Mouse (Mus musculus) spleen, adult 2 months (tissue): Measurements from ENCODE around the gene B3gntl1. TPM values are rescaled to one million over a fixed set of nuclear protein-coding genes. Genes with fewer than 3 reads are reported as not detected.

ENCODE experiments used
- DNase-seq, 2 experiments: peaks; one replicate each; pipeline versions ENCODE4 v3.0.0 to v3.0.0-alpha.2; 2012 to 2021; ENCODE audit warnings: low spot score in 2 of 2, low read depth in 1 of 2
- H3K27ac ChIP-seq: fragments of 200-500 bp; 2 replicates; pipeline ENCODE4 v1.5.1; 2012; ENCODE audit warnings: low read length, inconsistent platforms; ENCODE audit not compliant: insufficient read depth
- H3K27me3 ChIP-seq: fragments of 200-500 bp; 2 replicates; pipeline ENCODE4 v1.6.1; 2012; ENCODE audit warnings: mild to moderate bottlenecking, moderate library complexity, low read length, inconsistent platforms; ENCODE audit not compliant: control insufficient read depth, insufficient read depth
- H3K36me3 ChIP-seq: fragments of 200-500 bp; 2 replicates; pipeline ENCODE4 v1.6.1; 2012; ENCODE audit warnings: mild to moderate bottlenecking, low read length, inconsistent platforms; ENCODE audit not compliant: control insufficient read depth, insufficient read depth
- H3K4me1 ChIP-seq: fragments of 200-500 bp; 2 replicates; pipeline ENCODE4 v1.6.1; 2011; ENCODE audit warnings: inconsistent platforms; ENCODE audit not compliant: control insufficient read depth, insufficient read depth, insufficient read length
- H3K4me3 ChIP-seq: fragments of 200-500 bp; 2 replicates; pipeline ENCODE4 v1.5.1; 2011; ENCODE audit warnings: mild to moderate bottlenecking, inconsistent platforms; ENCODE audit not compliant: insufficient read depth, insufficient read length; ENCODE audit errors: extremely low read depth
- CTCF ChIP-seq: fragments of 200-500 bp; IDR thresholded peaks from 2 replicates; pipeline ENCODE4 v1.5.1; 2011; ENCODE audit warnings: mild to moderate bottlenecking, inconsistent platforms; ENCODE audit not compliant: insufficient read depth, insufficient read length, insufficient replicate concordance; ENCODE audit errors: extremely low read depth
- POLR2A ChIP-seq: fragments of 200-500 bp; IDR thresholded peaks from 2 replicates; pipeline ENCODE4 v1.6.1; 2011; ENCODE audit warnings: low read depth, low read length, inconsistent platforms
- WGBS: fragments of 180-500 bp; shearing (Covaris S2); methylation state at CpG from one replicate; pipeline ENCODE4 v1.1.7; 2018; 5-methylcytosine and 5-hydroxymethylcytosine counted together
- polyA plus RNA-seq: library from polyadenylated mRNA; depleted of rRNA; stranded (reverse); fragments of >200 nt; gene quantifications from 2 replicates; pipeline ENCODE4 v1.2.3, GENCODE M21; 2012

B3gntl1 gene
- polyA plus RNA-seq, 1 experiment = 8.1 TPM

GRCm38 (mm10) chr11:121636646-121637045 is 36.3 kb downstream of the B3gntl1 start:
- no peak for TF ChIP-seq CTCF
- no peak for TF ChIP-seq POLR2A
- 90% methylated on average over 10 of the region's 10 CpGs for WGBS
- Histone ChIP-seq H3K36me3 (peaks cover 8% of the 10 kb centered on the region), H3K4me1 (no peaks in the 10 kb centered on the region), H3K27me3 (no peaks in the 10 kb centered on the region), H3K27ac (no peak overlapping the region), H3K4me3 (no peak overlapping the region)
- DNase-seq = no peak

GRCm38 (mm10) chr11:121631410-121631809 is 41.5 kb downstream of the B3gntl1 start:
- H3K27me3 ChIP-seq = no peaks in the 10 kb centered on the region
- TF ChIP-seq CTCF = no peak
- TF ChIP-seq POLR2A = no peak
- WGBS = 94% methylated on average over 7 of the region's 7 CpGs

GRCm38 (mm10) chr11:121630406-121630805 is 42.5 kb downstream of the B3gntl1 start:
- TF ChIP-seq POLR2A (no peak), CTCF (no peak)
- Histone ChIP-seq H3K27me3 (no peaks in the 10 kb centered on the region), H3K4me3 (no peak overlapping the region), H3K4me1 (no peaks in the 10 kb centered on the region), H3K27ac (no peak overlapping the region), H3K36me3 (peaks cover 2% of the 10 kb centered on the region; the same call in 1 of the 2 replicates)
- no peak for DNase-seq
- 87% methylated on average over 4 of the region's 4 CpGs for WGBS

More at GRCm38 (mm10) chr11:121631410-121631809, 41.5 kb downstream of the B3gntl1 start:
- Histone ChIP-seq H3K27ac (no peak overlapping the region), H3K36me3 (peaks cover 3% of the 10 kb centered on the region; the same call in 1 of the 2 replicates), H3K4me1 (no peaks in the 10 kb centered on the region), H3K4me3 (no peak overlapping the region)
- DNase-seq = no peak

- H3K4me1 ChIP-seq = no peaks in the 10 kb centered on the region
- DNase-seq = no peak
- H3K36me3 ChIP-seq = peaks cover 2% of the 10 kb centered on the region; the same call in 1 of the 2 replicates
- no peaks in the 10 kb centered on the region for H3K27me3 ChIP-seq
- WGBS = 96% methylated on average over 6 of the region's 6 CpGs
- H3K27ac ChIP-seq = no peak overlapping the region
- no peak overlapping the region for H3K4me3 ChIP-seq
- TF ChIP-seq POLR2A (no peak), CTCF (no peak)
Measured at GRCm38 (mm10) chr11:121629529-121629928, 43.4 kb downstream of the B3gntl1 start.

- WGBS = 91% methylated on average over 5 of the region's 5 CpGs
- H3K36me3 ChIP-seq = peaks cover 5% of the 10 kb centered on the region; the same call in 1 of the 2 replicates
- H3K4me3 ChIP-seq = no peak overlapping the region
- no peak for DNase-seq
- H3K27ac ChIP-seq = no peak overlapping the region
- H3K4me1 ChIP-seq = no peaks in the 10 kb centered on the region
- H3K27me3 ChIP-seq = no peaks in the 10 kb centered on the region
- TF ChIP-seq CTCF (no peak), POLR2A (no peak)
Measured at GRCm38 (mm10) chr11:121627521-121627920, 45.4 kb downstream of the B3gntl1 start.

GRCm38 (mm10) chr11:121625007-121625406 is 47.9 kb downstream of the B3gntl1 start:
- no peak overlapping the region for H3K4me3 ChIP-seq
- no peak overlapping the region for H3K27ac ChIP-seq
- WGBS = 95% methylated on average over 4 of the region's 4 CpGs
- H3K4me1 ChIP-seq = no peaks in the 10 kb centered on the region
- TF ChIP-seq POLR2A = no peak
- H3K27me3 ChIP-seq = no peaks in the 10 kb centered on the region
- H3K36me3 ChIP-seq = peaks cover 6% of the 10 kb centered on the region; the same call in 1 of the 2 replicates
- DNase-seq = no peak

GRCm38 (mm10) chr11:121617371-121617770 is 55.6 kb downstream of the B3gntl1 start:
- Histone ChIP-seq H3K27ac (no peak overlapping the region), H3K36me3 (peaks cover 29% of the 10 kb centered on the region), H3K4me1 (no peaks in the 10 kb centered on the region), H3K4me3 (no peak overlapping the region), H3K27me3 (no peaks in the 10 kb centered on the region)
- TF ChIP-seq POLR2A = no peak
- no peak for TF ChIP-seq CTCF
- WGBS = 95% methylated on average over 1 of the region's 1 CpGs
- no peak for DNase-seq
